Mouse (Mus musculus): ENCODE results near the gene Igfbp2. TPM values are rescaled to one million over a fixed set of nuclear protein-coding genes. Genes with fewer than 3 reads are reported as not detected.

Gene Igfbp2
- polyA plus RNA-seq, 1 experiment from 2014 or later = 43.3 TPM

Other genes starting within 250 kb of the Igfbp2 start
- 20.0 and 20.5 TPM in 2 replicates for gene Smarcal1, start 241.3 kb upstream of the Igfbp2 start, polyA plus RNA-seq (2015; fragmentation: Nextera tagmentation; extraction: Ambion mirVana)
- gene Ankar, start 123.9 kb upstream of the Igfbp2 start, polyA plus RNA-seq (2015; fragmentation: Nextera tagmentation; extraction: Ambion mirVana) = not detected in 2 replicates
- 726 and 852 TPM in 2 replicates for gene Rpl37a, start 113.2 kb upstream of the Igfbp2 start, polyA plus RNA-seq (2015; fragmentation: Nextera tagmentation; extraction: Ambion mirVana)
- 65.1 and 69.0 TPM in 2 replicates for gene Igfbp5, start 50.4 kb downstream of the Igfbp2 start, polyA plus RNA-seq (2015; fragmentation: Nextera tagmentation; extraction: Ambion mirVana)
- gene Tnp1, start 191.4 kb downstream of the Igfbp2 start, polyA plus RNA-seq (2015; fragmentation: Nextera tagmentation; extraction: Ambion mirVana) = not detected in 2 replicates